Mouse (Mus musculus) heart, adult 9 months (tissue): ENCODE results near the gene Acsm2.

Experiments used
- DNase-seq, 2 experiments: peaks; one replicate each; pipeline ENCODE4 v3.0.0; 2022; ENCODE audit warnings: low spot score in 2 of 2

The Acsm2 gene

GRCm38 (mm10) chr7:119554040-119554439, at the start of gene Acsm2:
Gene Acsm2, plus strand, starts transcription at chr7:119554340.
- no peak for DNase-seq

GRCm38 (mm10) chr7:119511143-119511542, 43.0 kb upstream of the Acsm2 start:
- no peak for DNase-seq

- DNase-seq: no peak
Measured at GRCm38 (mm10) chr7:119513056-119513455, 41.1 kb upstream of the Acsm2 start.

DNA sequence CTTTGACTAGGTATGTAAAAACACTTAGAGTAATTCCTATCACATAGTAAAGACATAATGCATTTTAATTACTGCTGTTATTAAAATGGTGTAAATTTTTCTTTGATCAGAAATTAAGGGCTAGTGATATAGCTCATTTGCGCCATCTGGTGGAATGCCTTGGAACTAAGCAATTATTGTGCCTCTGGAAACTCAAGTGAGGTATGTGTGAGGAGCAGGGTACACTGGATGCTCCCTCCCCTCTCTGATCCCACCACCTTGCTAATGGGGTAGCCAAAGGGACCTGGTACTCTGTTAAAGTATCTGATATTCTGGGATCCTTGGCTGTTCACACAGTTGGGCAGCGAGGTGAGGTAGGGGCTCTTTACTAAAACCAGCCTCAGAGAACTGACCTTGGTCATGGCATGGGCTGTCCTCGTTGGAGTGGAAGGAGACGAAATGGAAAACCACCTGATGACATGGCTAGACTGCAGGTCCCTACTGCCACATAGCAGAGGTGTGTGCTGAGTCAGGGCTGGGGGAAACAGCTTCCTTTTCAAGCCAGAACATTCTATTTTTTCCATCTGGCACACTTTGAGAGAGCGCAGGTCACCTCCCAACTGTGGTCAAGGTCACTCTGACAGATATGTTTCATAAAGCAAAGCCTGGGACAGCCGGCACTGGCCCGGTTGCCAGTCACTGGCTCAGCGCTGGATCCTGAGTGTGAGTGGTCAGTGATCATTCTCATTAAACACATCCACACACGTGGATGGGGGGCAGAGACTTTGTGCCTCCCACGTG, 38.5 kb upstream of the Acsm2 start:
- DNase-seq: no peak

- DNase-seq: no peak
Measured at GRCm38 (mm10) chr7:119516272-119516558, 37.9 kb upstream of the Acsm2 start.

DNA sequence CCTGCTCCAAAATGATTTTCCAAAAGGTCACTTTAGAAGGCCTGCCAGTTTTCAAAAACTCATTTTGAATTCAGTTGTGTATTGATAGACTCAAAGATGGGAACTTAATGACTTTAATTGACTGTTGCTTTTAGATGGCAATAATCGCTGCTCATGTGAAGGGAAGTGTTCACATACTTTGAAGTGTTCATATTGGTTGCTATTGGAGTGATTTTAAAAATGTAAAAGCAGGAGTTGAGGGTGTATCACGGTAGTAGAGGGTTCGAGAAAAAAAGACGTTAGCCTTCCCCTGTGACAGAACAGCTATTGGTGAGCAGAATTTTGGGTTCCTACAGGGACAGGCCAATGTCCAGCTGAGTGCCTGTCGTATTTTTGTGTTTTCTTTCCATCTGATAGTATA, 35.0 kb upstream of the Acsm2 start, which contains the start of gene Acsm5:
Gene Acsm5 (plus strand): TSS at position 301 of the 400 bp plus-strand sequence.
- no peak for DNase-seq

- DNase-seq: peak; percentile 6 to 38
Measured at GRCm38 (mm10) chr7:119519654-119520053, 34.5 kb upstream of the Acsm2 start.

DNA sequence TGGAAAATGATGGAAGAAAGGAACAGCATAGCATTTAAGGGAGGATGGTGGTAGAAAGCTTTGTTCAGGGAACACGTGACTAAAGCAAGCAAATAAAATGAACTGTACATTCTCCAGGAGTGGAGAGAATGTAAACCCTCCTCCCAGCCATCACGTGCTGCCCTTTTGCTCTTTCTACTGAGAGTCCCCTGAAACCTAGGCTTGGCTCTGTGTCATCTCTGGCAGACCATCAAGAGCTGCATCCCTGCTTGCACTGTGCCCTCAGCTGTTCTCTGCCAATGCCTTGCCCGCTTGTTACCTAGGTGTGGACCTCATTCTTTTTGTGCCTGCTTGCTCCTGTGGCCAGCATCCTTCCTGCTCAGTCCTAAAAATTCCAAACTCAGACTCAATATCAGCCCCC, 32.3 kb upstream of the Acsm2 start:
- DNase-seq: no peak

DNA sequence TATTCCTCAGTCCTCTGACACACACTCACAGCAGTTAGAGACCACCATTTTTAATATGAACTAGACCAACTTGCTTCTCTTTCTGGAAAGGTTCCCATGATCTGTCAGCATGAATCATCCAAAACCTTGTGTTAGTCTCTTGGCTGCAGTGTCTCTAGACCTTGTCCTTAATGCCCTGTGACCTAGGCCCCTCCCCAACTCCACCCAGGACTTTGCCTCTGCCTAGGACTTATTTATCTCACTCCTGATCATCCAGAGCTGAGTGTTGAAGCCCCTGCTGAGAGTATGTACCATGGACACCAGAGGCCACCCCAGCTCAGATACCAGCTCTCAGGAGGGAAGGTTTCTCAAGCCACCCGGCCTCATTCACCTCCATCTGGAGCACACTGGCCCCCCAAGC, 31.8 kb upstream of the Acsm2 start:
- no peak for DNase-seq

- DNase-seq: no peak
Measured at GRCm38 (mm10) chr7:119523389-119523788, 30.8 kb upstream of the Acsm2 start, which contains the start of gene Pdilt. Gene Pdilt, minus strand, starts transcription at chr7:119523489.

DNA sequence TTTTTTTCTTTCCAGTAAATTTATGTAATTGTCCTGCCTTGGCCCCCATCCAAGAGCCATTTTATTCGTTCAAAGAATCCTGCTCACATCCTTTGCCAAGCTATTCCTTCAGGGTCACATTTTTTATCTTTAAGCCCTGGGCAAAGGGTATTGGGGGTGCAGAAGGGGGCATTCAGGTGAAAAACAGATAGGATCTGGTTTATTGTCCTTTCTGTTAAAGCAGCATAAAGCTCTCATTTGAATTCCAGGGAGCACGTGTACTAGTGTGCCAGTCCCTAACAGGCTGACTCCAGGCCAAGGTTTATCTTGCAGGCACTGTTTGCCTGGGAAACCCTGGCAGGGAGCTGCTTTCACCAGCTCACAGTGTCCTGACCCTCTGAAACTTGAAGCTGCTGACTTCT, 28.3 kb upstream of the Acsm2 start:
- peak; percentile 51 to 72 for DNase-seq

GRCm38 (mm10) chr7:119526486-119526885, 27.7 kb upstream of the Acsm2 start:
- no peak for DNase-seq

DNA sequence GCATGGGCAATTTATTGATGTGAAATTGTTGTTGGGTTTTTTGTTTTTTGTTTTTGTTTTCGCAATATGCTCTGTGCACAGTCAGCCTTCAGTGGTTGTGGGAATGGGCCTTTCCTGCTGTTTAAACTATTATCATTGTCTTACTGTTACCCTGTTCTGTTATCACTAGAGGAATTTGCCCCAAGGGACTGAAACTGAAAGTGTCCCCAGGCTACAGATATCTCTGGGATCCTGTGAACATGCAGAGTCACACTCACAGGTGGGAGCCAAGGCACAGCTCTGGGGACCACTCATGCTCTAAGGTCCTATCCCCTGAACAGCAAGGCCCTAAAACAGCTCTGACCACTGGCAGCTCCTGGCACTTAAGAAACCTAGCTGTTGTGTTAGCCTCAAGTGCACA, 27.0 kb upstream of the Acsm2 start:
- DNase-seq: no peak

DNA sequence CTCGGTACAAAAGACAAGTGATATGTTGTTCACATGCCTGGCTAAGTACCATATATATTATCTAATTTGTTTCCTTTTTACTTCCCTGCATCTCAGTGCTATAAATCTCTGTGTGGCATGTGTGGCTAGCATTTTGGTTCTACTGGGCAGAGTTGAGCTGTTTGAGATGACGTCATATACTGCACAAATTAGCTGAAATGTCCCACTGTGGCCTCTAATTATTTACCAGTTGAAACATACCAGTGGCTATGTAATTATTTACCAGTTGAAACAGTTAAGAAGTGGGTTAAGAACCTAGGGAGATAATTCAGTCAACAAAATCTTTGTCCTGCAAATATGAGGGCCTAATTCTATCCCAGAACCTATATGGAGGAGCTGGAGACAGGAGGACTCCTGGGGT, 26.6 kb upstream of the Acsm2 start:
- DNase-seq: no peak

DNA sequence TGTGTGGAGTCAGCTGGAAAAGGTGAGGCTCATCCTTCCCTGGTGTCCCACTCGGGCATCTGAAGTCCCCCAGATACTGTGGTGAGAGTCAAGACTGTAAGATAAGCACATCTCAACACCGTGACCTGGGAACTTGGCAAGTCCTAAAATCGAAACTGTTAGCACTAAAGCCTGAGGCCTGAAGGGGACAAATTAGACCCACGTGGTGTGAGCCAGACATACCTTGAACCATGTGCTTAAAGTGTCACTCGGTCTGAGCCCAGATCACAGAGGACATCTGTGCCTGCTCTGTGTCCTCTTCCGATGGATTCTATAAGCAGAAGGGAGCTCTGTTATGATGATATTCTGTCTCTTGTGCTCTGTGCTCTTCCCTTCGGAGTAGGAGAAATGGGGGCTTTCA, 25.5 kb upstream of the Acsm2 start:
- DNase-seq: no peak

- DNase-seq: no peak
Measured at GRCm38 (mm10) chr7:119532924-119533323, 21.2 kb upstream of the Acsm2 start.

DNA sequence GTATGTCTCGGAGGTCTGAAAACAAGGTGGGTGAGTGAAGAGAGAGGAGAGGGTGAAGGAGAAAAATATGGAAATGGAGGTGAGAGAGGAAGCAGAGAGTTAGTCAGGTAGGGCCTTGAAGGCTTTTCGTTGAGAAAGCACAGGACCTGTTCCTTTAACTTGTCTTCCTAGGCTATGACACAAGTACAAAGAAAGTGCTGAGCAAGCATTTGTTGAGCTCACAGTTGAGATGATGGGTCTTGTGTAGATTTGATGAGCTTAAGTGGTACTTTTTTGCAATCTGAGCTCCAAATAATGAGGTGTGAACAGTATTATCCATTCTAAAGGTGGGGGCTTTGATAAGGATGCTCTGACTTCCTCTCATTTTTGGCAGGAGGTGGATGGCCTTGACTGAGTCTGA, 19.8 kb upstream of the Acsm2 start:
- DNase-seq: no peak

- DNase-seq: no peak
Measured at GRCm38 (mm10) chr7:119542445-119542844, 11.7 kb upstream of the Acsm2 start.

DNA sequence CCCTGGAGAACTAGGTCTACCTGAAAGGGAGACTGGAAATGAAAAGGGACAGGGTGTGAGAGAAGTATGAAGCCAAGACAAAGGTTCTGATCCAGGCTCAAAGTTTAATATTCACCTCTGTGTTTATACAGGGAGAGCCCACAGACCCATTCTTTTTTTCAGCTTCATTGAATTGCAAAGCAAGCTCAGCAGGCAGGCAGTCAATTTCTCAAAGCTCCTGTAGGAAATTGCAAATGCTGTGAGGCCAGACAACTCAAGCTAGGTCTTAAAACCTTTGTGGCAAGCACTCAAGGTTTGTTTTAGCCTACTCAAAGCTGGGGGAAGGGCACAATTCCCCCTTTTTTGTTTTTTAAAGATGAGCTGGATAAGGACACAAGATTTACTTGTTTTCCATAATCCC, 8.6 kb upstream of the Acsm2 start:
- DNase-seq: no peak

- DNase-seq: no peak
Measured at GRCm38 (mm10) chr7:119550471-119551222, 3.5 kb upstream of the Acsm2 start.

- DNase-seq: no peak
Measured at GRCm38 (mm10) chr7:119559789-119560451, 5.8 kb downstream of the Acsm2 start.

DNA sequence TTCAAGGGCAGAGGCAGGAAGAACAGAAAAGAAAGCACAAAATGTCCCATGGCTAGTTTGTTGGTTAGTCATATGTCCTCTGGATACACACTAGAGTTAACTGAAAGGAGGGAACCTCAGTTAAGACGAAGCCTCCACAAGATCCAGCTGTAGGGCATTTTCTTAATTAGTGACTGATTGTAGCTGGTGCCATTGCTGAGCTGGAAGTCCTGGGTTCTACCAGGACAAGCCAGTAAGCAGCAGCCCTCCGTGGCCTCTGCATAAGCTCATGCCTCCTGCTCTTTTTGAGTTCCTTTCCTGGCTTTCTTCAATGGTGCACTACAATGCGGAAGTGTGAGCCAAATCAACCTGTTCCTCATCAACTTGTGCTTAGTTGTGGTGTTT, 6.3 kb downstream of the Acsm2 start:
- DNase-seq: no peak

DNA sequence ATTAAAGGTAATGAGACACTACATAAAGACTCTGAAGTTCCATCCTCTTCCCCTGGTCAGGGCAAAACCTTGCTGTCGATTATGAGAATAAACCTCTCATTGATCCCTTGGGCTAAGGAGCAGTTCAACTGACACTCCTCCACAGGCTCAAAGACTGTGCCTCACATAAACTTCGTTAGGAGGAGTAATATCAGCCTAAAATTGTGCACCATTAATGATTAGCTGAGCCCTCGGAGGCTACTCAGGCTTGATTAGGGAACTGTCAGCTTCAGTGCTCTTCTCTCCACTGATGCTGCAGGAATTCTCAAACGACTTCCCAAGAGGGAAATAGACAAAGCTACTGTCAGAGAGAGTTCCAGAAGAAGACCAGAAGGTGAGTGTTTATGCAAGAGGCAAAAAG, 7.3 kb downstream of the Acsm2 start:
- DNase-seq: no peak
